Mouse (Mus musculus) induced T-regulatory cell, adult 2 months (primary cell): ENCODE measurements around the gene Stap2.
A peak's percentile ranks its signal among the peaks of the same experiment; 100 is the strongest.

Source experiments
- DNase-seq: peaks from one replicate; pipeline ENCODE4 v3.0.0-alpha.2; 2012; ENCODE audit warnings: low read depth

The Stap2 gene

DNA sequence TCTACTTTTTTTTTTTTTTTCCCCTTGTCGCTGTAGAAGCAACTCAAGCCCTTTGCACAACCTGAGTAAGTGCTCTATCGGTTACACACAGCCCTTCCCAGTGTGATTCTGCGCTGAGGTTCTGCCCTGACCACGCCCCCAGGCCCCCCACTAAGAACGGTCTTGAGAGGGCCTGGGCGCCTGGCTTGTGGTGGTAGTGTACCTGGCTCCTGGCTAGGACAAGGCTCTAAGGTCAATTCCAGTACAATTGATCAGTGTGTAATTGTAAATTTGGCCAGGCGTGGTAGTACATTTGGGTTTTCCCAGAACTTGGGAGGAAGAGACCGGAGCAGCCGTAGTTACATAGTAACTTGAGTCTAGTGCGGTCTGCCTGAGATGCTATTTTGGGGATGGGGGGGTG, 1.6 kb upstream of the Stap2 start:
- no peak for DNase-seq

DNA sequence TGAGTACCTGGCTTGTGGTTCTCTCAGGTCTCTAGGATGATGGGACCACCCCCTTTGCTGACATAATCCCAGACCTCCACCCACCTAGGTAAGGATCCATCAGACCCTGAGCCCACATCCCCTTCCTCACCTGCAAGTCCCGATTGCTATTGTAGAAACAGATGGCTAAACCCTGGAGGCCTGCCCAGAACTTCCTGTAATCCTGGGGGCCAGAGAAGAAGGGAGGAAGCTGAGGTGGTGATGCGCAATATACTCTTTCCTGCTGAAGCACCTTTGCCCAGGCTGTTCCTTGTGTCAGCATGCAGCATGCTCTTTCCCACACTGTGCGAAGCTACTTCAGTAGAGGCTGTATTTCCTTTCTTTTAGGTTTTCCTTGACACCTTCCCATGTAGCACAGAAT, 2.4 kb downstream of the Stap2 start:
- DNase-seq = no peak

GRCm38 (mm10) chr17:55999794-56000499, 5.4 kb downstream of the Stap2 start:
- DNase-seq = no peak

- DNase-seq = no peak
Measured at GRCm38 (mm10) chr17:55996007-55996406, 9.4 kb downstream of the Stap2 start.

GRCm38 (mm10) chr17:55990278-55990898, 15.0 kb downstream of the Stap2 start:
- DNase-seq = no peak

GRCm38 (mm10) chr17:55986030-55986961, 19.1 kb downstream of the Stap2 start, which contains the start of gene Fsd1:
TSS of gene Fsd1 (plus strand) at chr17:55986509.
- DNase-seq = peak; percentile 25

- no peak for DNase-seq
Measured at GRCm38 (mm10) chr17:55977301-55977700, 28.1 kb downstream of the Stap2 start.

DNA sequence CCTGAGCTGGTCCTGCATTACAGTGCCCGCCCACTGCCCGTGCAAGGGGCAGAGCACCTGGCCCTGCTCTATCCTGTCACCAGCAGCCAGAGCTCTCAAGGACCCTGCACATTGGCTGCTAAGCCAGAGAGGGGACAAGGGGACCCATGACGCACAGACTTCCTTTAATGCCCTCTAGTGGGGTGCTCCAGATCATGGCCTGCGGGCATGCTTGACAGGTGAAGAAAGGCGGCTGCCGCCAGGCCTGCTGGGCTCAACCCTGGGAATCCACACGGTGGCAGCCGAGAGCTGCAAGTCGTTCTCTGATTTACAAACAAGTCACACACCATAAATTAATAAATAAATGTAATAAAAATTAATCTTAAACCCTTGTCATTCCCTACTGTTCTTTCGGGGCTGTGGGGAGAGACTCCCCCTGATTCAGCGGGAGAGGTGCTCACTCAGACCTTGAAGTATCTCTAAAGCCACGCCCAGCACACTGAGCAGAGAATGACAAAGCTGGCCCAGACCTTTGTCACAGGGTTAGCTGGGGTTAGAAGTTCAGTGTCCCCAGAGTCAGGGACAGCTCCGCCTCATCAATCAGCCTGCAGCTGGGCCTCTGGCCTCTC, 29.0 kb downstream of the Stap2 start:
- DNase-seq = peak; percentile 84

GRCm38 (mm10) chr17:55971453-55971852, 33.9 kb downstream of the Stap2 start:
- no peak for DNase-seq

- no peak for DNase-seq
Measured at GRCm38 (mm10) chr17:55969966-55970891, 35.2 kb downstream of the Stap2 start, which contains the start of gene Shd. TSS of gene Shd (plus strand) at chr17:55970467.

DNA sequence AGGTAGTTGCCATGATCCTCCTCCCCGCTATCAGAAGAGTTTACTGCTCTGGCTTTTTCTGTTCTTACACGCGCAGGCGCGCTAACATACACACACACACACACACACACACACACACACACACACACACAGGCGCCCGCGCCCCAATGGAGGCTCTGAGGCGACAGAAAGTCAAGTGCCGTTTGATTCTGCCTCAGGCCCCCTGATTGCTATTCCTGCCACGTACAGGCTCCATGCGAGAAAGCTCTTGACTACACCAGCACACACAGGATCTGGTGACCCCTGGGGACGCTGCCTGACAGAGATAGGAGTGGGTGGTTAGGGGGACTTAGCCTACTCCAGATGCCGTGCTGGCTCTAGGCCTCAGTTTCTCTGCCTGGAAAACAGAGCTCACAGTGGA, 35.8 kb downstream of the Stap2 start:
- no peak for DNase-seq

DNA sequence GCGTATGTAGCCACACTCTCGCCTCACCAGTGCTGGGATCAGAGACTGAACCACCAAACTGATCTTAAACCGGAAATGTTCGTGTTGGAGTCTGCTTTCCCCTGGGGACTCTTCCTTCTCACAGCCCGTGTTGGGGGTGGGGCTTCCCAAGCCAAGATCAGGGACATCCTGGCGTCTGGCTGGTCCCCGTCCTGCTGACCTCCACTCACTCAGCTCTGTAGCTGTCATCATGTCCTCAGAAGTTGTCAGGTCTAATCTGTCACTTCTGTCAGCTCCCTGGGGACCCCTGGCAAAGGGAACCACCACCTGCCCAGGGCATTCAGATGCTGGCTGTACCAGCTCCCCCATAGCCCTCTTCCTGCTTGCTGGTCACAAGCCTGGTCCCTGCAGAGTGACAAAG, 37.2 kb downstream of the Stap2 start:
- no peak for DNase-seq

GRCm38 (mm10) chr17:55967186-55967585, 38.2 kb downstream of the Stap2 start:
- no peak for DNase-seq

- DNase-seq = no peak
Measured at GRCm38 (mm10) chr17:55964996-55965395, 40.4 kb downstream of the Stap2 start.

GRCm38 (mm10) chr17:55964496-55964895, 40.9 kb downstream of the Stap2 start:
- DNase-seq = no peak

GRCm38 (mm10) chr17:55963171-55963570, 42.2 kb downstream of the Stap2 start:
- DNase-seq = no peak

DNA sequence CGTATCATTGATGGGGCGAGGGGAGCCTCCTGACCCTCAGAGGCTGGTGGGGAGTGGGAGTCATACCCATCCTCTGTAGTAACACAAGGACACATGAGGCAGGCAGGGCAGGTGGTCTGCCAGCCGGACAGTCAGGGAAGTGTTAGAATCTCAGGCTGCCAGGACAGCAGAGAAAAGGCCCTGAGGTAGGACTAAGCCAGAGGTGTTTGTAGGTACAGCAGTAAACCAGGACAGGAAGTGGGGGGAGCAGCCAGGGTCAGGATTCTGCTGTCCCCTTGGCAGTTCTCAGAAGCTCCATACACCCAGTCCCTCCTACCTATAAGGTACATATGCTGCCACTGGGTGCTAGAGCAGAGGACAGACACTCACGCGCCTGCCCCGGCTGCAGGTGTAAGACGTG, 43.8 kb downstream of the Stap2 start:
- DNase-seq = no peak

DNA sequence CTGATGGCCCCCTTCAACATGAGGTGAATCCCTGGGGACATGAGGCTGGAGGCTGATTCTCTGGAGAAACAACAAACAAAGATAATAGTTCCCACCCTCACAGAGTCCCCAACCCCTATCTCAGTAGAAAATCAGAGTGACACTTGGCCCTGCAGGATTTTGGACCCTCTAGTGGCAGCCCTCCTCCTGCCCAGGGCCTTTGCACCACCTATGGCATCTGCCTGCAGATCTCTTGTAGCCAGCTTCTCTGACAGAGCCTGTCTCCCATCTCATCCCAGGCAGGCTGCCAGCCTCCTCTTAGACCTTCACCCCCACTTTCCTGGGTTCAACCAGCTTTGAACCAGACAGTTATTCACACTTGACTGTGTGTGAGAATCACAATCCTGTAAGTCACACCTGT, 44.6 kb downstream of the Stap2 start:
- no peak for DNase-seq

DNA sequence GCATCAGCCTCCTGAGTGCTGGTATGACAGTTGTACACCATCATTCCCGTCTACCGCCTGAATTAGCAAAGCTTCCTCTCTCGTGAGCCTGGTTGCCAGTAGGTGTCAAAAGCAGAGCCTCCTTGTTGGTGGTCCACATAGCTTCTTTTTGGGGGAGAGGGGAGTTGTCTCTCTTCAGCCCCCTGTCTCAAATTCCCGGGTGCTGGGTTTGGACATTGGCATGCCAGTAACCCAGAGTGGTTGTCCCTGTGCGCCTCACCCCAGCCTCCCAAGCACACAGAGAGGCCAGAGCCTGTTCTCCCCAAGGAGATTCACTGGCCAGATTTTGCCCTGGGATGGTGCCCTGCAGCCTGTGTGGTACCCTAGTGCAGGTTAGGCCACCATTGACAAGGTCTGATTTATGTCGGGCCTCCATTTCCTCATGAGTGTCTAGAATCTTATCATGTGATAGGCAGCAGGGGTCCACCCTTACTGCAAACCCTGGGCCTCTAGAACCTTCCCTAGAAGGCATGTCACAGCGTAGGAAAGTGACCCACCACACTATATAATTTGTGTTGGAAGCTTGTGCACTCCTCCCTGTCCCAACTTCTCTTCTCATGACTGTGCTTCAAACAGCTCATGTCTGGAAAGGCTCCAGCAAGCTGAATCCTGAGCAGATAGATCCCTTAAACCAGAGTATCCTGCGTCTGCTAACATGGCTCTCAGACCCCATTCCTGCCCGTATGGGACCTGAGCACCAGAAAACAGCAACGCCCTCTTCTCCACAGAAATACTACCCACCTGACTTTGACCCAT, 45.2 kb downstream of the Stap2 start:
- no peak for DNase-seq
